Mouse (Mus musculus) lung, embryonic 15.5 days (tissue): ENCODE measurements at regions not wholly inside any gene's neighbourhood (a gene's known extent, or its start where the extent isn't known, plus 50 kb on each side); places are given as distances from the start of the nearest gene placed in this dataset.
A peak's percentile ranks its signal among the peaks of the same experiment; 100 is the strongest.

Experiments
- ATAC-seq: fragments of 200-750 bp; cut with Nextera tagmentation; 2 replicates; pipeline ENCODE4 v1.8.0; 2017; ENCODE audit warnings: moderate number of reproducible peaks, borderline replicate concordance; ENCODE audit not compliant: low FRiP score, low TSS enrichment; ENCODE audit errors: extremely low read depth
- H3K27ac ChIP-seq: fragments of 300-500 bp; sonication (generic); 2 replicates; pipeline ENCODE4 v1.5.1; 2015; ENCODE audit warnings: moderate library complexity, mild to moderate bottlenecking, inconsistent platforms
- H3K27me3 ChIP-seq: fragments of 300-500 bp; sonication (generic); 2 replicates; pipeline ENCODE4 v1.6.1; 2015; ENCODE audit warnings: inconsistent platforms
- H3K36me3 ChIP-seq: fragments of 300-500 bp; sonication (generic); 2 replicates; pipeline ENCODE4 v1.6.1; 2015; ENCODE audit warnings: inconsistent platforms
- H3K4me1 ChIP-seq: fragments of 300-500 bp; sonication (generic); 2 replicates; pipeline ENCODE4 v1.6.1; 2015; ENCODE audit warnings: inconsistent platforms
- H3K4me2 ChIP-seq: fragments of 300-500 bp; sonication (generic); 2 replicates; pipeline ENCODE4 v1.6.1; 2015; ENCODE audit warnings: inconsistent platforms, mild to moderate bottlenecking, moderate library complexity
- H3K4me3 ChIP-seq: fragments of 300-500 bp; sonication (generic); 2 replicates; pipeline ENCODE4 v1.5.1; 2015; ENCODE audit warnings: mild to moderate bottlenecking, inconsistent platforms
- H3K9ac ChIP-seq: fragments of 300-500 bp; sonication (generic); 2 replicates; pipeline ENCODE4 v1.6.1; 2015; ENCODE audit warnings: inconsistent platforms
- H3K9me3 ChIP-seq: fragments of 300-500 bp; sonication (generic); 2 replicates; pipeline ENCODE4 v1.6.1; 2016; ENCODE audit warnings: inconsistent platforms
- WGBS: fragments of 180-500 bp; shearing (Covaris S2); methylation state at CpG from one replicate; pipeline ENCODE4 v1.1.7; 2015; 5-methylcytosine and 5-hydroxymethylcytosine counted together

GRCm38 (mm10) chr13:43895990-43896389, 111.4 kb downstream of the Cd83 start:
- Histone ChIP-seq H3K4me1 (peaks cover 5% of the 10 kb centered on the region; the same call in 1 of the 2 replicates), H3K36me3 (no peaks in the 10 kb centered on the region), H3K4me3 (no peak overlapping the region), H3K27ac (no peak overlapping the region), H3K4me2 (no peak overlapping the region), H3K27me3 (no peaks in the 10 kb centered on the region), H3K9ac (no peak overlapping the region), H3K9me3 (no peaks in the 10 kb centered on the region)
- WGBS = 73% methylated on average over 11 of the region's 11 CpGs
- ATAC-seq = no peak

DNA sequence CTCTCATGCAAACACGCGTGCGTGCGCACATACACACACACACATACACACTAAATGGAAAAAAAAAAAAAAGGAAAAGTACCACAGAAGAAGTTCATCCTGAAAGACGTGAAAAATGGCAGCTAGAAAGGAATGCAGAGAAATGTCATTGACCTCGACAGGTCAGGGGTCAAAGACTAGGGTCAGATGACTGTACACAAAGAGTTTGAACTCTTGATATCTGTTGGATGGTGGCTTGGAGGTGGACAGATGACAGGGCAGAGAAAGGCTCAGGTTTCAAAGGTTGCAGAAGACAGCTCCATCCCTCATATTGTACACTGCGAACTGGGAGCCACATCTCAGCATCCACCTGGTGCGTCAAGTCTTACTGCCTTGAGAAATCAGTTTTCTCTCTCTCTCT, 112.5 kb downstream of the Cd83 start:
- no peak overlapping the region for H3K4me2 ChIP-seq
- no peaks in the 10 kb centered on the region for H3K9me3 ChIP-seq
- 68% methylated on average over 8 of the region's 8 CpGs for WGBS
- no peaks in the 10 kb centered on the region for H3K36me3 ChIP-seq
- no peak overlapping the region for H3K9ac ChIP-seq
- H3K27ac ChIP-seq = no peak overlapping the region
- H3K27me3 ChIP-seq = no peaks in the 10 kb centered on the region
- 0 out of 2 replicates have a peak, but pooled peaks cover 2% of the 10 kb centered on the region for H3K4me1 ChIP-seq
- no peak overlapping the region for H3K4me3 ChIP-seq
- no peak for ATAC-seq

GRCm38 (mm10) chr13:43898555-43899258, 114.1 kb downstream of the Cd83 start:
- H3K4me1 ChIP-seq = 0 out of 2 replicates have a peak, but pooled peaks cover 4% of the 10 kb centered on the region
- H3K27ac ChIP-seq = no peak overlapping the region
- no peak overlapping the region for H3K4me3 ChIP-seq
- WGBS = 54% methylated on average over 12 of the region's 12 CpGs
- H3K36me3 ChIP-seq = no peaks in the 10 kb centered on the region
- no peaks in the 10 kb centered on the region for H3K27me3 ChIP-seq
- H3K9ac ChIP-seq = no peak overlapping the region
- H3K4me2 ChIP-seq = no peak overlapping the region
- H3K9me3 ChIP-seq = no peaks in the 10 kb centered on the region
- no peak for ATAC-seq

- Histone ChIP-seq H3K4me1 (0 out of 2 replicates have a peak, but pooled peaks cover 4% of the 10 kb centered on the region), H3K4me2 (no peak overlapping the region), H3K9me3 (no peaks in the 10 kb centered on the region), H3K27ac (no peak overlapping the region), H3K36me3 (no peaks in the 10 kb centered on the region), H3K9ac (no peak overlapping the region), H3K27me3 (no peaks in the 10 kb centered on the region), H3K4me3 (no peak overlapping the region)
- ATAC-seq = no peak; the same call in 1 of the 2 replicates
- 90% methylated on average over 2 of the region's 2 CpGs for WGBS
Observed at GRCm38 (mm10) chr13:43900115-43900514, 115.5 kb downstream of the Cd83 start.

- Histone ChIP-seq H3K4me3 (no peak overlapping the region), H3K36me3 (no peaks in the 10 kb centered on the region), H3K4me1 (0 out of 2 replicates have a peak, but pooled peaks cover 4% of the 10 kb centered on the region), H3K9me3 (no peaks in the 10 kb centered on the region), H3K27me3 (no peaks in the 10 kb centered on the region), H3K4me2 (no peak overlapping the region), H3K27ac (no peak overlapping the region), H3K9ac (no peak overlapping the region)
- 58% methylated on average over 7 of the region's 7 CpGs for WGBS
- ATAC-seq = no peak
Observed at GRCm38 (mm10) chr13:43900758-43901157, 116.2 kb downstream of the Cd83 start.

GRCm38 (mm10) chr13:43903391-43903790, 118.8 kb downstream of the Cd83 start:
- H3K4me1 ChIP-seq = peaks cover 21% of the 10 kb centered on the region
- ATAC-seq = no peak

GRCm38 (mm10) chr13:43904291-43904690, 119.7 kb downstream of the Cd83 start:
- no peak for ATAC-seq
- Histone ChIP-seq H3K4me2 (no peak overlapping the region), H3K9me3 (no peaks in the 10 kb centered on the region), H3K4me3 (no peak overlapping the region), H3K36me3 (no peaks in the 10 kb centered on the region), H3K27ac (no peak overlapping the region), H3K4me1 (peaks cover 30% of the 10 kb centered on the region), H3K9ac (no peak overlapping the region), H3K27me3 (no peaks in the 10 kb centered on the region)
- 17% methylated on average over 1 of the region's 1 CpGs for WGBS

More at GRCm38 (mm10) chr13:43903391-43903790, 118.8 kb downstream of the Cd83 start:
- Histone ChIP-seq H3K27ac (no peak overlapping the region), H3K4me3 (no peak overlapping the region), H3K36me3 (no peaks in the 10 kb centered on the region), H3K4me2 (no peak overlapping the region), H3K9me3 (no peaks in the 10 kb centered on the region), H3K9ac (no peak overlapping the region), H3K27me3 (no peaks in the 10 kb centered on the region)

DNA sequence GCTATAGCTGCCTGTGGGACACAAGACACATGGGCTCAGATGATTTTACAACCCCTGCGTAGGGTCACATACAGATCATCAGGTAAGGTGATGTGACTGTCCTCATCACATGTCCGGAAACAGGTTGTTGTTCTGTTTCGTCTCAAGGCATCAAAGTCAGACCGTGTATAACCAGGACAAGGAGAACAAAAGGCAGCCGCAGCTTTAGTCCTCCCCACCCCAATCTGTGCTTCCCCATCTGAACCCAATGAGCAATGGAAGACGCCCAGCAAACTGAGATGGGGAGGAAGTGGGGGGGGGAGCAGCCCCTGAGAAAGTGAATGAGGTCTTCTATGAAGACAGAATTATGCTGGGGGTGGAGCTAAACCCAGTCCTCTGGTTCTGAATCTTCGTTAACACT, 121.7 kb downstream of the Cd83 start:
- Histone ChIP-seq H3K4me2 (no peak overlapping the region), H3K27ac (no peak overlapping the region), H3K9me3 (no peaks in the 10 kb centered on the region), H3K4me1 (peaks cover 33% of the 10 kb centered on the region), H3K36me3 (no peaks in the 10 kb centered on the region), H3K4me3 (no peak overlapping the region), H3K27me3 (no peaks in the 10 kb centered on the region), H3K9ac (no peak overlapping the region)
- 82% methylated on average over 7 of the region's 7 CpGs for WGBS
- ATAC-seq = no peak

- H3K4me3 ChIP-seq = no peak overlapping the region
- ATAC-seq = no peak
- H3K27ac ChIP-seq = no peak overlapping the region
- H3K9me3 ChIP-seq = no peaks in the 10 kb centered on the region
- peaks cover 33% of the 10 kb centered on the region for H3K4me1 ChIP-seq
- H3K4me2 ChIP-seq = peak overlapping the region; percentile 40; the same call in 1 of the 2 replicates
- no peak overlapping the region for H3K9ac ChIP-seq
- no peaks in the 10 kb centered on the region for H3K36me3 ChIP-seq
- WGBS = 32% methylated on average over 8 of the region's 8 CpGs
- no peaks in the 10 kb centered on the region for H3K27me3 ChIP-seq
Observed at GRCm38 (mm10) chr13:43907425-43907824, 122.8 kb downstream of the Cd83 start.

DNA sequence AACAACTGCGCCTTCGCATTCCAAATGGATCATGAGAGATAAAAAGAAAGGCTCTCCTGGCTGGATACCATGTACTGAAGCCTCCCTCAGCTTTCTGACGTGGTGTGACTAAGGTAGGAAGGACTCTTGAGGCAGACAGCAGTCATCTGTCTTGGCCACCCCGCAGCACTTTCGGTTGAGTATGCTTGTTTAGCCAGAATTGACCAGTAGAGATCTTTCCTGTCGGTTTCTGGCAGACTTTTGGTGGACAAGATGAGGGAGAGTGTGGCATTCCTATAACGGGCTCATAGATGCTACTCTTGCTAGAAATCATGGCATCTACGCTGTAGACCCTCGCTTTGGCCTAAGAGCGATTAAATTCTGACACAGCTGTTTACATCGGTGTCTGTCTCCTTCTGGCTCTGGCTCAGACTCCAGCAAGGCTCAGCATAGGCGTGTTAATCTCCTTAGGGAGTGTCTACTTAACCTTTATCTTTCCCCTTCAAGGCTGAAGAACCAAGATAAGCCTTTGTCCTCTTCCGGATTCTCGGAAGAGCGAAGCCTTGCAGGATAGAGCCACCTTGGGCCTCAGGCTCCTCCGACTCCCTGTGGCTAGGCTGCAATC, 123.6 kb downstream of the Cd83 start:
- no peak for ATAC-seq
- H3K36me3 ChIP-seq = no peaks in the 10 kb centered on the region
- no peaks in the 10 kb centered on the region for H3K27me3 ChIP-seq
- H3K4me2 ChIP-seq = peak overlapping the region; percentile 40
- no peak overlapping the region for H3K27ac ChIP-seq
- H3K4me1 ChIP-seq = peaks cover 33% of the 10 kb centered on the region
- H3K9ac ChIP-seq = no peak overlapping the region
- no peaks in the 10 kb centered on the region for H3K9me3 ChIP-seq
- WGBS = 19% methylated on average over 16 of the region's 16 CpGs
- peak overlapping the region; percentile 2; the same call in 1 of the 2 replicates for H3K4me3 ChIP-seq

DNA sequence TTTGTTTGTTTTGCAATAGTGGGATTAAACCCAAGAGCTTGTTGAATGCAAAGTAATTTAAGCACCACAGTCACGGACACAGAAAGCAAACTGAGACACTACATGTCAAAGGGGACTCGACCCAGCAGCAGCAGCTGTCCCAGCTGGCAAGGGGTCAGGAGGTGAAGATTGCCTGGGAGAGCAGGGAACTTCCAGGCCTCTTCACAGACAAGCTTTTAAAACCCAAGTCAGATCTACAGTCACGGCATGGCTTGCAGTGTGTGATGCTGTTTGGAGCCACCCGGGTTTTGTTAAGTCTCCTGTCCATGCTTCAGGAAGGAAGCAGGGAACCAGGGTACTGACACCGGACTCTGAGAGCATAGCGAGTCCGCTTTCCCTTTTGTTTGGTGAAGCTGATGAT, 125.4 kb downstream of the Cd83 start:
- Histone ChIP-seq H3K4me2 (no peak overlapping the region), H3K36me3 (no peaks in the 10 kb centered on the region), H3K9ac (no peak overlapping the region), H3K27ac (no peak overlapping the region), H3K4me1 (peaks cover 30% of the 10 kb centered on the region), H3K4me3 (no peak overlapping the region), H3K9me3 (no peaks in the 10 kb centered on the region), H3K27me3 (no peaks in the 10 kb centered on the region)
- 42% methylated on average over 7 of the region's 7 CpGs for WGBS
- no peak for ATAC-seq

- Histone ChIP-seq H3K27me3 (no peaks in the 10 kb centered on the region), H3K9me3 (no peaks in the 10 kb centered on the region), H3K27ac (no peak overlapping the region), H3K4me2 (no peak overlapping the region), H3K9ac (no peak overlapping the region), H3K4me3 (no peak overlapping the region), H3K4me1 (peaks cover 11% of the 10 kb centered on the region), H3K36me3 (no peaks in the 10 kb centered on the region)
- ATAC-seq = no peak
- WGBS = 35% methylated on average over 7 of the region's 7 CpGs
Observed at GRCm38 (mm10) chr13:43913476-43913875, 128.9 kb downstream of the Cd83 start.
